8 mouse cellular contexts compared by ENCODE assay signal in genomic region chr19:42341183-42341582, GRCm38 (mm10).
DNase-seq lines count a peak whose midpoint lies in the region; TF ChIP-seq lines count a peak whose summit lies in the region.

No protein-coding gene starts in this region.

- TF ChIP-seq RAD21 in CH12.LX (IDR thresholded peaks at IDR 0.05; ENCODE audit: low read depth, low read length) = peak; percentile 33

- no peaks in the 10 kb centered on the region for H3K4me1 ChIP-seq in CH12.LX (ENCODE audit: control insufficient read depth in 1 of 2, insufficient read depth in 2 of 2)

- TF ChIP-seq EP300 in CH12.LX (IDR thresholded peaks at IDR 0.05; ENCODE audit: low read length) = no peak

- in situ Hi-C loops in CH12.LX (cut with MboI; ENCODE audit: low pct_ligation_motif_present, low pct_unique_long_range_greater_than_20kb, low sequenced_read_pairs) = no loop called here

- dilution Hi-C loops in CH12.LX (cut with MboI; ENCODE audit: extremely low pct_ligation_motif_present, extremely low pct_unique_long_range_greater_than_20kb, low sequenced_read_pairs) = no loop called here

- H3K9ac ChIP-seq in CH12.LX (ENCODE audit: insufficient read depth, low read depth) = no peak overlapping the region

- DNase-seq in cerebellum, postnatal 10 days = peak; percentile 71 to 81
- DNase-seq in cerebellum, adult 11-12 months = no peak
- DNase-seq in left cerebral cortex, adult 2 months (ENCODE audit: extremely low spot score in 1 of 2, low spot score in 2 of 2) = peak in 1 of 2 experiments; percentile 28
- no peak for DNase-seq in left cerebral cortex, postnatal 36 days (ENCODE audit: low spot score in 2 of 2)
- DNase-seq in CH12.LX (ENCODE audit: extremely low read depth) = peak; percentile 35
- DNase-seq in embryo, embryonic 9.5 days (ENCODE audit: extremely low spot score) = peak; percentile 29
- no peak for DNase-seq in urinary bladder, adult 18-20 months (ENCODE audit: low spot score in 2 of 2)
- DNase-seq in layer of hippocampus, adult 11-12 months (ENCODE audit: low spot score) = no peak

- peak; percentile 67 for TF ChIP-seq CTCF in left cerebral cortex, adult 2 months (IDR thresholded peaks at IDR 0.05)
- TF ChIP-seq CTCF in CH12.LX (conservative IDR thresholded peaks at IDR 0.05 in 1 of 2, IDR thresholded peaks at IDR 0.05 in 1 of 2; ENCODE audit: low read depth in 2 of 2, low read length in 2 of 2) = peak; percentile 37 to 70; a peak in 3 of 4 replicates

- peaks cover 62% of the 10 kb centered on the region for H3K27me3 ChIP-seq in CH12.LX (replicated peaks)

- H3K9me3 ChIP-seq in CH12.LX (replicated peaks; ENCODE audit: low read length) = peaks cover 6% of the 10 kb centered on the region

- H3K36me3 ChIP-seq in CH12.LX (replicated peaks in 1 of 2; ENCODE audit: control insufficient read depth in 1 of 2, insufficient read depth in 1 of 2, low read length in 1 of 2) = no peaks in the 10 kb centered on the region

- no peak overlapping the region for H3K4me2 ChIP-seq in CH12.LX (ENCODE audit: insufficient read depth, low read depth, poor library complexity, severe bottlenecking)

- intact Hi-C loops in left cerebral cortex, adult 2 months (cut with DNase I) = loop anchor here (5.0 kb wide), 1 partner anchor 86 kb away; no protein-coding TSS in a partner anchor
- intact Hi-C loops in left cerebral cortex, postnatal 36 days (cut with DNase I) = no loop called here

- no peak overlapping the region for H3K27ac ChIP-seq in left cerebral cortex, adult 2 months
- H3K27ac ChIP-seq in CH12.LX (ENCODE audit: insufficient read depth, low read depth) = no peak overlapping the region

- H3K4me3 ChIP-seq in left cerebral cortex, adult 2 months = no peak overlapping the region
- H3K4me3 ChIP-seq in CH12.LX (replicated peaks in 1 of 3; ENCODE audit: low read depth in 2 of 3, low read length in 2 of 3, poor library complexity in 1 of 3) = no peak overlapping the region

- TF ChIP-seq POLR2A in CH12.LX (IDR thresholded peaks at IDR 0.05; ENCODE audit: low read depth, low read length) = no peak

- no peaks in the 10 kb centered on the region for H3K79me2 ChIP-seq in CH12.LX (replicated peaks; ENCODE audit: control insufficient read depth, extremely low read depth, insufficient read depth, poor library complexity, severe bottlenecking)

TF ChIP-seq in CH12.LX, 34 proteins besides CTCF, POLR2A, EP300 and RAD21:
- peak; percentile 52; the same call in 1 of the 2 replicates for TF ChIP-seq SMC3 (IDR thresholded peaks at IDR 0.05; ENCODE audit: low read depth, low read length)
- no peak for TF ChIP-seq HCFC1 (IDR thresholded peaks at IDR 0.05; ENCODE audit: low read depth, low read length)
TF ChIP-seq in CH12.LX: peak in this region for 1.

Comparison
In these comparisons a context has a peak if more than half of its experiments do, and no peak if none do; other contexts are left out.
1. DNase-seq: peak in cerebellum, postnatal 10 days (2 of 2), CH12.LX (single experiment) and embryo, embryonic 9.5 days (single experiment); none in cerebellum, adult 11-12 months (single experiment), left cerebral cortex, postnatal 36 days (0 of 2), urinary bladder, adult 18-20 months (0 of 2) and layer of hippocampus, adult 11-12 months (single experiment).